Mouse (Mus musculus) gastrocnemius, postnatal 14 days (tissue): Measurements from ENCODE around the gene Clasp1. TPM values are rescaled to one million over a fixed set of nuclear protein-coding genes. Genes with fewer than 3 reads are reported as not detected.
"Not testable (repeated sequence)": the region's sequence is repeated elsewhere in the genome, so short reads cannot be mapped to it uniquely, and the experiment has no call there.

ENCODE experiments used
- DNase-seq: peaks from one replicate; pipeline ENCODE4 v3.0.0; 2021; ENCODE audit warnings: mixed read lengths
- intact Hi-C: fragments of 180-260 bp; cut with DNase I; formaldehyde crosslinking; loops from one replicate; pipeline ENCODE4 v1.15.1; 2025; ENCODE audit warnings: low total_unique reads
- total RNA-seq, 2 experiments: library from RNA; stranded (reverse); gene quantifications; 2 replicates each; pipeline ENCODE4 v1.2.3; 2021

The Clasp1 gene
- total RNA-seq, 2 experiments from 2014 or later: 53.0 to 66.0 TPM

DNA sequence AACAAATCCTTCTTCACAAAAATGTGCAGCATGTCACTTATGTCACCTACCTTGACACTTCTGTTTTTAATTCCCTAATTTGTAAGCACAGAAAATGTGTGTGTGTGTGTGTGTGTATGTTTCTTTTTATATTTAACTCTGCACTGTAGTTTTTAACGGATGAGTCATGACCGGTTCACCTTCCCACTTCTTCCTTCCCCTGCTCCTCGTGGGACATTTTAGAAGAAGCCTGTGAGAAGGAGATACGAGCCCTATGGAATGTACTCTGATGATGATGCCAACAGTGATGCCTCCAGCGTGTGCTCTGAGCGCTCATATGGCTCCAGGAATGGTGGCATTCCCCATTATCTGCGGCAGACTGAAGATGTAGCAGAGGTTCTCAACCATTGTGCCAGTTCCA lies 154.0 kb downstream of the Clasp1 start:
- DNase-seq: no peak
- intact Hi-C loops: no loop called here

DNA sequence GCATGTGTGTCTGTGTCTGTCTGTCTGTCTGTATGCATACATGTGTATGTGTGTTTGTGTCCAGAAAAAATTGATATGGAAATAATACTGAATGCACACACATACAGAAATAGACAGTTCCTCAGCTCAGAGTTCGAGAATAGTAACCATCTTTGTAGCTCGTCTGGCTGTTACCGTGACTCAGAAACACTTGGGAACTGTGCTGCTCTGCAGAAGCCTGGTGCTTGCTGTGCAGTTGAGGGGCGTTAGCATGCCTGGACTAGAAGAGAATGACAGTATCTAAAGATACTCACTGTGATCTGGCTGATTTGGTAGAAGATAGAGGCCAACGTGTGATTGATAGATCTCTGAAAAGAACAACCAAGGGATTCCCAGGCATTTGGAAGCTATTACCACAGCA lies 159.9 kb downstream of the Clasp1 start:
- intact Hi-C loops: no loop called here
- DNase-seq: no peak

DNA sequence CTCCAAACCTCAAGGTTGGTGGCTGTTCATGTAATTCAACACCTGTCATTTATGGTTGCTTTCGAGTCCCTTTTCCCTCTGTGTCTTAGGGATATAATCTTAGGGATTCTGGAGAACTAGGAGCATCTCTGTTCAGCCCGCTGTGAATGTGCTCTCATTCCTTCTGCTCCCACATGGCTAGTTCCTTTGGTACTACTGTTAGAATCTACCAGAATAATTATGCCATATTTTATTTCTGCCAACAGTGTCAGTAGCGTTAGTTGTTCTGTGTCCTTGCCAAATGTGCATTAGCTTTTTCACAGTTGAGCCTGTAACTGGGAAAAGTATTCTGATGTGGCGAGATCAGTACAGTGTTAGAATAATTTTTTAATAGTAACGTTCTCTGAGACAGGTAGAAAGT lies 162.3 kb downstream of the Clasp1 start:
- no peak for DNase-seq
- intact Hi-C loops: no loop called here

DNA sequence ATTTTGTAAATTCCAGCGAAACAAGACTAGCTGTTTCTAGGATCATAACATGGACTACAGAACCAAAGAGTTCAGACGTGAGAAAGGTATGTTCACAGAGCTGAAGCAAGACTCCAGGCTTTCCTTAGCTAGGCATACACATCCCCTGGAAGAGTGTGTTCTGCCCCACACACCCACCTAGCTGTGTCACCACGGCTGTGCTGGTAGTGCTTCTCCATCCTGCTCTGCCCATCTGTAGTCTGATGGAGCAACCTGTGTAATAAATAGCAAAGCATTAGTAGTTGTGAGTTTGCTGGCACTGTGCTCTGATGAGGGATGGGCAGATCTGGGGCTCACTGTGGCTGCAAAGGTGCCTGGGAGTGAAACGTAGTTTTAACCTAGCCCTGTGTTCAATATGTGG lies 163.2 kb downstream of the Clasp1 start:
- intact Hi-C loops: no loop called here

DNA sequence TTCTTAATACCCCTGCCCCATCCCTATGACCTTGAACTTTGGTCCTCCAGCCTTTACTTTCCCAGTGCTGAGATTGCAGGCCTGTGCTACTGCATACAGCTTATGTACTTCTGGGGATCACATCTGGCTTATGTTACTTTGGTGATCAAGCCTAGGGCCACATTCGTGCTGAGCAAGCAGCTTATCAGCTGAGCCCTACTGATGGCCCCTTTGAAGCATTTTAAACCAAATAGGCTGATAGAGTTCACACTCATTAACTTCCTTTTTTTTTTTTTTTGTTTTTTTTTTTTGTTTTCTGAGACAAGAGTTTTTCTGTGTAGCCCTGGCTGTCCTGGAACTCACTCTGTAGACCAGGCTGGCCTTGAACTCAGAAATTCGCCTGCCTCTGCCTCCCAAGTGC lies 164.2 kb downstream of the Clasp1 start:
- no peak for DNase-seq
- intact Hi-C loops: no loop called here

More for the DNA sequence above, 163.2 kb downstream of the Clasp1 start:
- no peak for DNase-seq

DNA sequence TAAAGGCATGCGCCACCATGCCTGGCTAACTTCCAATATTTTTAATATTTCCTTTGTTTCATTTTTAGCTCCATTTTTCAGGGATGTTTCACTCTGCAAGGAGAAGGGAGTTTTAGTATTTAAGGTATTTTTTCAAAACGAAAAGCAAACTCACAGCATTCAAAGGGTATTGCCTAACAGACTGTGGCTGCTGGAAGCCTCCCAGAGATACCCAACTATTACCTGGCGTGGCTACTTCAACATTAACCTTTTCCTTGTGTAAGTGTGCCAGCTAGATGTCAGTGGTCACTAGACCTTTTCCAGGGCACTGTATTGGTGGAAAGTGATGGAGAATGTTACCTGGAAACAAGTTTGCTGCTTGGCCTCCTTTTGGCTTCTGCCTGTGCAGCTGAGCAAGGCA lies 164.6 kb downstream of the Clasp1 start:
- DNase-seq: no peak
- intact Hi-C loops: no loop called here

DNA sequence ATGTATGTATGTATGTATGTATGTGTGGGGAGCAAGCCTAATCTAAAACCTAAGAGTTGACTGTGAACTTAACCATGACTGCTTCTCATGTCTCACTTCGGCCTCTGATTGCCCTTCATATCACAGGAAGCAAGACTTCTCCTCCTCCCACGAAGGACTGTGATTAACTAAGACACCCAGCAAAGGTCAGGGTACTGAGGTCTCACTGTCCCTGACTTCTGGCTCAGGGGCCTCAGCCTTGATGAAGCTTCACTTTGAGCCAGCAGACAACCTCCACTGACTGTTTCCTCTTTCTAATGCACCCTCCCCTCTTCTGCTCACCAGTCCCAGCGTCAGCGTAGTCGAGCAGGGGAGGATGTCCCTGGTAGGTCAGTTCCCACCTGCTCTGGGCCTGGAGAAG lies 166.1 kb downstream of the Clasp1 start:
- no peak for DNase-seq
- intact Hi-C loops: no loop called here

DNA sequence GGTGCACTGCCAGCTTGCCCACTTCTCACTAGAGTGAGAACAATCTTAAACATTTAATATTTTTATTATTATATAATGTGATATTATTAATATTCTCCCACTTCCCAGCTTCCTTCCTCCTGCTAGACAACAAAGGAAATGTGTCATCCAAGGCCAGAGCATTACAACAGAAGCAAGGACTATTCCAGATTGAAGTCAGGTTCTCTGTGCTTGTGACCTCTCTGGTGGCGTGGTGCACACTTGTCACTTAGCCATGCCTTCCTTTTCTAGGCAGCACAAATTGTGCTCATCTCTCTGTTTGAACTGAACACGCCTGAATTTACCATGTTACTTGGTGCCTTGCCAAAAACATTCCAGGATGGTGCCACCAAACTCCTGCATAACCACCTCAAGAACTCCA lies 170.9 kb downstream of the Clasp1 start:
- intact Hi-C loops: no loop called here
- DNase-seq: no peak

DNA sequence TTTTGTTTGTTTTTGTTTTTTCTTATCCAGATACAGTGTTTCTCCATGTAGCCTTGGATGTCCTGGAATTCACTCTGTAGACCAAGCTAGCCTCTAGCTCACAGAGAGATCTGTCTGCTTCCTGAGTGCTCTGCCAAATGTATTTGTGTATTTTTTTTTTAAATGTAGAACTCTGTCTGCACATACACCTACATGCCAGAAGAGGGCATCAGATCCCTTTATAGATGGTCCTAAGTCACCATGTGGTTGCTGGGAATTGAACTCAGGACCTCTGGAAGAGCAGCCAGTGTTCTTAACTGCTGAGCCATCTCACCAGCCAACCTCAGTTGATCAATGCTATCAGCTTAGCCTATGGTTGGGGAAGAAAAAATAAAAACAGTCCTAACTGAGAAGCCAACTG lies 175.7 kb downstream of the Clasp1 start:
- intact Hi-C loops: no loop called here
- no peak for DNase-seq

DNA sequence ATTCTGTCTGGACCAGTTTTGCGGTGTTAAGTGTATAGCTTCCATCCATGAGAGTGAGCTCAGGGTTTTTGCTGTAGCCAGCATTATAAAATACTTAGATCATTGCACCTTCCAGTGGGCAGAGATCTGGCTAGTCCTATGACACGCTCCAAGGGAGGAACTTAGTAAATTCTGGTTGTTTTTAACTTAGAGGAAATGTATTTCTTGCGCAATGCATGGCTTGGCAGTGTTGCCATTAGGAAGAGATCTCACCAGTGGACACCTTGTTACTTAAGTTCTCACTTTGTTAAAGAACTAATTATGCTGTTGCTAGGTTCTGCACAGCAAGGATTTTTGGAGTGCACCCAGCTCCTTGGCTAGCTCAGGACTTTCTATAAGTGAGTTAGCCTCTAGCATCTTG lies 178.8 kb downstream of the Clasp1 start:
- DNase-seq: no peak
- intact Hi-C loops: loop anchor here (5.0 kb wide), 1 partner anchor 190 kb away; no protein-coding TSS in a partner anchor

DNA sequence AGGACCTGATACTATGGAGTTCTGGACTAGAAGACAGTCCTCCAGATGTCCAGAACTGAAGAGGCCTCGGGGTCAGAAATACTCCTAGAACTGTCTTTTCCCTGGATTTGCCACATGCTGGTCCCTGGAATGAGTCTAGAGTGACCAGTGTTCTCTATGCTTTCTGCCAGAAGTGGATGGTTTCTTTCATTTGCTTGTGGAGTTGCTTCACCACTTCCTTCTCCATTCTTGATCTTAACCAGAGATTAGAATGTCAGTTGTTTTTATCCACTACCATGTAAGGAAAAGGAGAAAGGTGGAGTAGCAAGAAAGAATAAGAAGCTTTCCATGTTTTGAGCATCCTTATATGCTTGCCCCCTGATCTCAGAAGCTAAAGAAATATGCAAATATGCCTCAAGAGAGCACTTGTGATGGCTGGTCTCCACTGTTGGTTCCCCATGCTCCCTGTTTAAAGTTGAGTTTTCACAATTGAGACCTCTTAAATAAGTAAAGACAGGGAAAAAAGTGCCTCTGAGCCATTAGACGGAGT lies 191.4 kb downstream of the Clasp1 start:
- intact Hi-C loops: no loop called here
- DNase-seq: no peak

DNA sequence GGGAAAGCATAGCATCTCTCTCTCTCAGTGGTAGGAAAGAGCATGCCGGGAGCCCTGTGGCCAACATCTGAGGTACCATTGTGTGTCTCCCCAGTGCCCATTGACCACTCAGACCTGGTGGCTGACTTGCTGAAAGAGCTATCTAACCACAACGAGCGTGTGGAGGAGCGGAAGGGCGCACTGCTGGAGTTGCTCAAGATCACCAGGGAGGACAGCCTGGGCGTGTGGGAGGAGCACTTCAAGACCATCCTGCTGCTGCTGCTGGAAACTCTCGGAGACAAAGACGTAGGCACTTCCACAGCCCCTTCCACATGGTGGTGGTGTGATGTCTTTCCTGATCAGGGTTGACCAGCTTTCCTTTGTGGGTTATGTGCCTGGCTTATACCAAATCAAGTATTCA lies 192.3 kb downstream of the Clasp1 start:
- intact Hi-C loops: no loop called here
- DNase-seq: no peak

DNA sequence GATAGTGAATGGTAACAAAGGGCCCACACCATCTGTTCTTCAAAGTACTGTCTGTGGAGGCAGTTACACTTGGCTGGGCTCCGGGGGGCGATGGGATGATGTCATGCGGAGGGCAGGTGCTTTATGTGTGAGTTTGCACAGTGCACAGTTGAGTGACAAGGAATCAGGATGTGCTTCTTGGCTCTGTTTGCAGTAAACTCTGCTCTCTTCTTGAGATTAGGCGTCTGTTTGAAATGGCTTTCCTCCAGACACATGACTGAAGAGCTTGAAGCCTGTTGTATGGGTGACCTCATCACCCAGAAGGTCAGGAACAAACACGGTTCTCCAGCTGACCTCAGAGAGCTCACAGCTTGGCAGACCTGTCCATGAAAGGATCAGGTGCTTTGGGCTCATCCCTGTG lies 200.9 kb downstream of the Clasp1 start:
- intact Hi-C loops: no loop called here
- no peak for DNase-seq

DNA sequence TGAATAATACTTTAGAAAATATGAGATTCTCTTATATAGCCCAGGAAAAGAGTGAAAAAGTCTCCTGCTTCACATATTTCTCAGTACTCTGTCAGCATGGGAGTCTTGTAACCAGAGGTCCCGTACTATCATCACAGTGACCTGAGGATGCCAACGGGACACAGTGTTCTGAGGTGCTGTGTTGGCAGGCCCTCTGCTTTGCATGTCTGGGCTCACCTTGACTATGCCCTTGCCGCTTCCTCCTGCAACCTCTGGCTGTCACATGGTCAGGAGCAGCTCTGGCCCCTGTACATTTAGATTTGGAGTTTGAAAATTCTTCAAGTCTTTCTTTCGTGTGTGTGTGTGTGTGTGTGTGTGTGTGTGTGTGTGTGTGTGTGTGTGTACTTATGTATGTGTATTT lies 204.1 kb downstream of the Clasp1 start:
- intact Hi-C loops: no loop called here
- no peak for DNase-seq

DNA sequence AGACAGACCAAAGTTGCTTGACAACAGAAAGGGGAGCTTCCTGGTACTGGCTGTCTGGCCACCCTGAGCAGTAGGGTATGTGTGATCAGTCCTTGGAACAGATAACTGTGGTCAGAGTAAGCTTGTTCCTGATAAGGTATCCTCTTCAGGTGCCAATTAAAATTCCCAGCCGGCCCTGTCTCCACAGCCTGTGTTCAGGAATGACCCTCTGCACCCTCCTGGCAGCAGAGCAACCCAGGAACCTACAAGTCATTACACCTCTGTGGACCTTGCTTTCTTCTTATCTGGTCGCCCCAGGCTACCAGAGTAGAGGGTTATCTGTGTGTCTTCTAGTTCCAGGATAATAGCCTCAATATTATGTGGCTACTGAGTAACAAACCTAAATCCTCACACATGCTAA lies 206.5 kb downstream of the Clasp1 start:
- intact Hi-C loops: no loop called here
- no peak for DNase-seq

DNA sequence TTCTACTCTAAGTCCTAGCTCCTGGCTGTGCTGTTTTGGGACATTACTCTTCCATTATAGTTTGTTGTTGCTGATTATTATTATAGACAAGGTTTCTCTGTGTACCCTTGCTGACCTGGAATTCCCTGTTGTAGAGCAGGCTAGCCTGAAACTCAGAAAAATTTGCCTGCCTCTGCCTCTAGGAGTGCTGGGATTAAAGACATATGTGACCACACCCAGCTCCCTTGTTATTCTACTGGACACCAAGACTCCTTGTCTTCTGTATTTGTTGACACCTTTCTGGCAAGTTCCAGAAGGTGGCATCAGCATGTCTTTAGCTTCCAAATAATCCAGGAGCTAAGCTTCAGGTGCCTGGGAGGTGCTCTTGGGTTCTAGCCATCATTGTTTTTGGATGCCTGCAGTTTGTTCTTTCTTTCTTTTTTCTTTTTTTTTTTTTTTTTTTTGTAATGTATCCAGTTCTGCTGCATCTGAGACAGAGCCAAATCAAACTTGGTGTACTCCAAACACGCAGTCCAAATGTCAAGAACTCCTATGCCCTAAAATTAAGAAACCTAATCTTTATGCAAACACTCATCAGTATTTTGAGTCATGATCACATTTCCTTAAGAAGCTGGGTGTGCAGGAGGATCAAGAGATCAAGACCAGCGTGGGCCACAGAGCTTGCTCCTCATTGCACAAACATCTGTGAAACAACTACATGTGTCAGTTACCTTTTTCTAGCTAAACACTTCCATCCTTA lies 208.8 kb downstream of the Clasp1 start:
- intact Hi-C loops: no loop called here
- DNase-seq: no peak

DNA sequence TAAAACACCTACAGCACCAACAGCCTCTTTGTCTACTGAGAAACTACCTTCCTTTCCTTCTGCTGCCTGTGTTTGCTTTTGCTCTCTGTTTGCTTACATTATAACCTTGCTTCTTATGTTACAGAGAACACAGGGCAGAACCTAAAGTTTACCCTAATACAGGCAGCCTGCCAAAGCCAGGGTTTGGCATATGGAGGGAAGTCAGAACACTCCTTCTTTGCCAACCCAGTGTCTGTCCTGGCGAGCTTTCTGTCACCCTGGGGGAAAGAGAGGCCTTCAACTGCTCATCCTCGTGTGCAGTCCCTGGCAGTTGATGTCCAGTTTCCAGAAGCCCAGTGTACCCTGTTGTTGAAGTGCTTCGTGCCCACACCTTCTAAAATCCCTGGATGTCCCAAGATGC lies 209.5 kb downstream of the Clasp1 start:
- no peak for DNase-seq
- intact Hi-C loops: no loop called here

DNA sequence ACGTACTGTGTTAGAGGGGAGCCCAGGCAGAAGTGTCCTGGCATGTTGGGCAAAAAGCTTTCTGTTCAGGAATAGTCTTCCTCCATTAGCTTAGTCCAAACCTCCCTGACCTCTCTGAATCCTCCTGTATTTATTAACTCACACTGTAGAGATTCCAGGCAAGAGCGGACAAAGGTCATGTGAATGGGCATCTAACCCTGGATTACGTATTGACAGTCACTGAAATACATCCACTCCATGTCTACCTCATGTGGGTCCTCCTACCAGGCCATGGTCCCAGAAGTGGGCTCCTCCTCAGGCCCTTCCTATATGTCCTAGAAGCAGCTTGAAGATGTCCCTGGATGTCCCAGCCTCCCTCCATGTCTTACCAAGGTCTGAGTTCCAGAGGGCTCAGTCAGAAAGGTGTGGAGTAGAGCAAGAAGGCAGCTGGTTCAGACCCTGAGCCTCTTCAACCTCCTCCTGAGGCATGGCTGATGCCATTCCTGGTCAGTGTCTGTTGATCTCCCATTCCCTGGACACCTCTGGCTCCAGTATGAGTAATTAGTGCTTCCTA lies 224.8 kb downstream of the Clasp1 start:
- DNase-seq: no peak
- intact Hi-C loops: no loop called here

DNA sequence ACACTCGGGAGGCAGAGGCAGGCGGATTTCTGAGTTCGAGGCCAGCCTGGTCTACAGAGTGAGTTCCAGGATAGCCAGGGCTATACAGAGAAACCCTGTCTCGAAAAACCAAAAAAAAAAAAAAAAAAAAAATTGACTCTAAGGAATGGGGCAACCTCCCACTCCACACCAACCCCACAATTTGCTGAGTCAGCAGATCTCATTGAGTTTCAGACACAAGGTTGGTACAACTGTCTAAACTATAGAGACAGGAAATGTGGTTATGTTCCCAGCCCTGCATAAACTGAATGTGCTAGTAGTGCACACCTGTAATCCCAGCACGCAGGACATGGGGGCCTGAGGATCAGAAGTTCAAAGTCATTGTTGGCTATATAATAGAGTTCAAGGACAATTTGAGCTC lies 232.2 kb downstream of the Clasp1 start:
- intact Hi-C loops, DNase-seq: not testable (repeated sequence)

DNA sequence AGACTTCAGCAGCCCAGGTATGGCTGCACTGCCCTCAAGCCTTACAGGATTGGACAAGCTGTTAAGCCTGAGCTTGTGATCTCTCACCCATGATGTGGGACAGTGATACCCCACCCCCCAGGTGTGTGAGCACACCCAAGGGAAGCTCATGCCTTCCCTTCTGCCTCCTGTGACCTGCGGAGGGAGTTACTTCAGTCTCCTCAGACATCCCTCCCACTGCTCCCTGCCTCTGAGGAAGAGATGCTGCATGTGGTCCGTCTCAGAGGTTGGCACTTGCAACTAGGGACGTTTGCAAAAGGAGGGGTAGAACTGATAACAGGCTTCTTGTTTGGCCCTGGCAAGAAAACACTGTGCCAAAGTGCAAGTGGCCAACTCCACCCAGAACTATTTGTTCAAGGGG lies 234.0 kb downstream of the Clasp1 start:
- DNase-seq: no peak
- intact Hi-C loops: no loop called here

DNA sequence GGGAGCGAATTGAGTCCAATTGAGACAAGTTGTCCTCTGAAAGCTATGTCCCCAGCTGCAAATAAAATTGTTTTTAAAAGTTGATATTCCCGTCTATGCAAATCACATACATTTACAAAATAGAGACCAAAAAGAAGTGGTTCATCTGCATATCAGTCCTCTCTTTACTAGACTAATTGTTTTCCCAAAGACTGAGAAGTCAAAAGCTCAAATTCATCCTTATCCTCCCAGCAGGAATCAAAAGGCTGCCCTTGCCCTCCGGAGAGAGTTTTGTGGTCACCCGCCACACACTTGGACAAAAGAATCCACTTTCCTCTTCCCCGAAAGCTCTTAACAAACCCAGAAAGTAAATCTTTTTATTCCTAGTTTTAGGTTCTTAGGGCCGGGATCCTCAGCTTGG lies 236.6 kb downstream of the Clasp1 start:
- intact Hi-C loops: no loop called here

More for the DNA sequence above, 236.6 kb downstream of the Clasp1 start:
- DNase-seq: no peak
